Mouse (Mus musculus): ENCODE measurements around the gene Tmem135. TPM values are rescaled to one million over a fixed set of nuclear protein-coding genes. Genes with fewer than 3 reads are reported as not detected.

Gene Tmem135
- total and polyA plus RNA-seq, 3 experiments, result 18.0 to 31.0 (median 30.0) TPM

GRCm38 (mm10) chr7:89235974-89236507 is 168.0 kb downstream of the Tmem135 start:
- in situ Hi-C loops (cut with MboI; ENCODE audit: low pct_ligation_motif_present, low pct_unique_long_range_greater_than_20kb, low sequenced_read_pairs), result no loop called here
- Histone ChIP-seq H3K4me1 (ENCODE audit: control insufficient read depth in 1 of 2, insufficient read depth in 2 of 2) (peaks cover 5 to 49% of the 10 kb centered on the region in 2 experiments; a peak in 3 of 4 replicates), H3K9ac (ENCODE audit: insufficient read depth, low read depth) (no peak overlapping the region), H3K27me3 (replicated peaks) (no peaks in the 10 kb centered on the region), H3K79me2 (replicated peaks; ENCODE audit: control insufficient read depth, extremely low read depth, insufficient read depth, poor library complexity, severe bottlenecking) (no peaks in the 10 kb centered on the region), H3K4me3 (replicated peaks in 1 of 3; ENCODE audit: low read depth in 2 of 3, low read length in 2 of 3, poor library complexity in 1 of 3) (no peak overlapping the region), H3K9me3 (replicated peaks; ENCODE audit: low read length) (no peaks in the 10 kb centered on the region), H3K4me2 (ENCODE audit: insufficient read depth, low read depth, poor library complexity, severe bottlenecking) (no peak overlapping the region), H3K27ac (ENCODE audit: insufficient read depth, low read depth) (no peak overlapping the region), H3K36me3 (replicated peaks in 1 of 2; ENCODE audit: control insufficient read depth in 1 of 2, insufficient read depth in 1 of 2, low read length in 1 of 2) (peaks cover 0 to 20% of the 10 kb centered on the region in 2 experiments)
- DNase-seq (ENCODE audit: extremely low read depth), result no peak
- no peak for TF ChIP-seq PAX5 (IDR thresholded peaks at IDR 0.05; ENCODE audit: low read length)
- no peak for TF ChIP-seq USF2 (conservative IDR thresholded peaks at IDR 0.05; ENCODE audit: low read depth, low read length)
- TF ChIP-seq ZNF384 (IDR thresholded peaks at IDR 0.05; ENCODE audit: low read depth, low read length), result no peak
- no peak for TF ChIP-seq MAFK (IDR thresholded peaks at IDR 0.05; ENCODE audit: insufficient replicate concordance, low read length)
- dilution Hi-C loops (cut with MboI; ENCODE audit: extremely low pct_ligation_motif_present, extremely low pct_unique_long_range_greater_than_20kb, low sequenced_read_pairs), result no loop called here

- Histone ChIP-seq H3K79me2 (replicated peaks; ENCODE audit: control insufficient read depth, extremely low read depth, insufficient read depth, poor library complexity, severe bottlenecking) (0 out of 2 replicates have a peak, but pooled peaks cover 2% of the 10 kb centered on the region), H3K9ac (ENCODE audit: insufficient read depth, low read depth) (no peak overlapping the region), H3K9me3 (replicated peaks; ENCODE audit: low read length) (no peaks in the 10 kb centered on the region), H3K36me3 (replicated peaks in 1 of 2; ENCODE audit: control insufficient read depth in 1 of 2, insufficient read depth in 1 of 2, low read length in 1 of 2) (peaks cover 0 to 13% of the 10 kb centered on the region in 2 experiments), H3K27me3 (replicated peaks) (no peaks in the 10 kb centered on the region), H3K4me1 (ENCODE audit: control insufficient read depth in 1 of 2, insufficient read depth in 2 of 2) (peaks cover 3 to 32% of the 10 kb centered on the region in 2 experiments; a peak in 3 of 4 replicates), H3K4me3 (replicated peaks in 1 of 3; ENCODE audit: low read depth in 2 of 3, low read length in 2 of 3, poor library complexity in 1 of 3) (no peak overlapping the region), H3K27ac (ENCODE audit: insufficient read depth, low read depth) (no peak overlapping the region), H3K4me2 (ENCODE audit: insufficient read depth, low read depth, poor library complexity, severe bottlenecking) (no peak overlapping the region)
- DNase-seq (ENCODE audit: extremely low read depth), result no peak
- TF ChIP-seq E2F4 (IDR thresholded peaks at IDR 0.05; ENCODE audit: insufficient replicate concordance, low read depth, low read length) (no peak), JUN (IDR thresholded peaks at IDR 0.05; ENCODE audit: insufficient read depth, low read depth, low read length) (no peak), ZMIZ1 (IDR thresholded peaks at IDR 0.05; ENCODE audit: low read depth, low read length) (no peak), POLR2A (IDR thresholded peaks at IDR 0.05; ENCODE audit: low read depth, low read length) (no peak)
- dilution Hi-C loops (cut with MboI; ENCODE audit: extremely low pct_ligation_motif_present, extremely low pct_unique_long_range_greater_than_20kb, low sequenced_read_pairs) (no loop called here), in situ Hi-C loops (cut with MboI; ENCODE audit: low pct_ligation_motif_present, low pct_unique_long_range_greater_than_20kb, low sequenced_read_pairs) (no loop called here)
Observed at GRCm38 (mm10) chr7:89232499-89233145, 171.4 kb downstream of the Tmem135 start.

GRCm38 (mm10) chr7:89231200-89231790 is 172.7 kb downstream of the Tmem135 start:
- in situ Hi-C loops (cut with MboI; ENCODE audit: low pct_ligation_motif_present, low pct_unique_long_range_greater_than_20kb, low sequenced_read_pairs) (no loop called here), dilution Hi-C loops (cut with MboI; ENCODE audit: extremely low pct_ligation_motif_present, extremely low pct_unique_long_range_greater_than_20kb, low sequenced_read_pairs) (no loop called here)
- Histone ChIP-seq H3K4me1 (ENCODE audit: control insufficient read depth in 1 of 2, insufficient read depth in 2 of 2) (peaks cover 3 to 19% of the 10 kb centered on the region in 2 experiments; a peak in 3 of 4 replicates), H3K27me3 (replicated peaks) (no peaks in the 10 kb centered on the region), H3K27ac (ENCODE audit: insufficient read depth, low read depth) (no peak overlapping the region), H3K4me3 (replicated peaks in 1 of 3; ENCODE audit: low read depth in 2 of 3, low read length in 2 of 3, poor library complexity in 1 of 3) (no peak overlapping the region), H3K9me3 (replicated peaks; ENCODE audit: low read length) (no peaks in the 10 kb centered on the region), H3K4me2 (ENCODE audit: insufficient read depth, low read depth, poor library complexity, severe bottlenecking) (no peak overlapping the region), H3K36me3 (replicated peaks in 1 of 2; ENCODE audit: control insufficient read depth in 1 of 2, insufficient read depth in 1 of 2, low read length in 1 of 2) (peaks cover 0 to 17% of the 10 kb centered on the region in 2 experiments), H3K79me2 (replicated peaks; ENCODE audit: control insufficient read depth, extremely low read depth, insufficient read depth, poor library complexity, severe bottlenecking) (0 out of 2 replicates have a peak, but pooled peaks cover 2% of the 10 kb centered on the region), H3K9ac (ENCODE audit: insufficient read depth, low read depth) (no peak overlapping the region)
- DNase-seq (ENCODE audit: extremely low read depth), result no peak
- TF ChIP-seq ZMIZ1 (IDR thresholded peaks at IDR 0.05; ENCODE audit: low read depth, low read length) (no peak), SIN3A (IDR thresholded peaks at IDR 0.05; ENCODE audit: low read length) (no peak), NRF1 (IDR thresholded peaks at IDR 0.05; ENCODE audit: low read depth, low read length) (no peak), E2F4 (IDR thresholded peaks at IDR 0.05; ENCODE audit: insufficient replicate concordance, low read depth, low read length) (no peak), MAZ (IDR thresholded peaks at IDR 0.05; ENCODE audit: low read depth, low read length) (no peak), JUND (conservative IDR thresholded peaks at IDR 0.05; ENCODE audit: low read depth, low read length) (no peak), GABPA (IDR thresholded peaks at IDR 0.05; ENCODE audit: insufficient replicate concordance, low read depth, low read length) (no peak), HCFC1 (IDR thresholded peaks at IDR 0.05; ENCODE audit: low read depth, low read length) (no peak), NELFE (IDR thresholded peaks at IDR 0.05; ENCODE audit: low read depth, low read length) (no peak), MYC (IDR thresholded peaks at IDR 0.05; ENCODE audit: low read depth, low read length) (no peak), USF2 (conservative IDR thresholded peaks at IDR 0.05; ENCODE audit: low read depth, low read length) (no peak), MXI1 (IDR thresholded peaks at IDR 0.05; ENCODE audit: low read depth, low read length) (no peak), ETS1 (conservative IDR thresholded peaks at IDR 0.05; ENCODE audit: low read depth, low read length) (no peak), EP300 (IDR thresholded peaks at IDR 0.05; ENCODE audit: low read length) (no peak), ZNF384 (IDR thresholded peaks at IDR 0.05; ENCODE audit: low read depth, low read length) (no peak)

All from CH12.LX (cell line).